Mouse (Mus musculus) liver, adult 2 months (tissue): ENCODE data around the gene Dst. TPM values are rescaled to one million over a fixed set of nuclear protein-coding genes. Genes with fewer than 3 reads are reported as not detected.

ENCODE experiments used
- DNase-seq: peaks from one replicate; pipeline ENCODE4 v3.0.0-alpha.2; 2011; ENCODE audit warnings: low read depth, low spot score; ENCODE audit errors: extremely low read depth
- H3K27ac ChIP-seq: fragments of 200-500 bp; replicated peaks from 2 replicates; pipeline ENCODE4 v1.5.1; 2012; ENCODE audit warnings: low read depth, mild to moderate bottlenecking, control low read depth, inconsistent platforms, low read length; ENCODE audit not compliant: insufficient read depth
- H3K27me3 ChIP-seq: fragments of 200-500 bp; 2 replicates; pipeline ENCODE4 v1.6.1; 2012; ENCODE audit warnings: mild to moderate bottlenecking, moderate library complexity, low read length, inconsistent platforms; ENCODE audit not compliant: control insufficient read depth, insufficient read depth
- H3K36me3 ChIP-seq: fragments of 200-500 bp; 2 replicates; pipeline ENCODE4 v1.6.1; 2012; ENCODE audit warnings: low read length, inconsistent platforms; ENCODE audit not compliant: control insufficient read depth, insufficient read depth
- H3K4me1 ChIP-seq: fragments of 200-500 bp; 2 replicates; pipeline ENCODE4 v1.6.1; 2011; ENCODE audit warnings: low read length; ENCODE audit not compliant: control insufficient read depth, insufficient read depth
- H3K4me3 ChIP-seq: fragments of 200-500 bp; 2 replicates; pipeline ENCODE4 v1.5.1; 2011; ENCODE audit warnings: low read depth, mild to moderate bottlenecking, control low read depth, low read length, moderate library complexity; ENCODE audit not compliant: insufficient read depth
- H3K79me2 ChIP-seq: fragments of 200-500 bp; 2 replicates; pipeline ENCODE4 v1.6.1; 2012; ENCODE audit warnings: inconsistent platforms, mild to moderate bottlenecking, low read length, moderate library complexity; ENCODE audit not compliant: control insufficient read depth, insufficient read depth
- H3K9ac ChIP-seq: fragments of 200-500 bp; 2 replicates; pipeline ENCODE4 v1.6.1; 2012; ENCODE audit warnings: low read depth, mild to moderate bottlenecking, control low read depth, inconsistent platforms, low read length
- CTCF ChIP-seq: fragments of 200-500 bp; IDR thresholded peaks from 2 replicates; pipeline ENCODE4 v1.5.1; 2011; ENCODE audit warnings: low read depth, low read length, control low read depth
- POLR2A ChIP-seq: fragments of 200-500 bp; IDR thresholded peaks from 2 replicates; pipeline ENCODE4 v1.6.1; 2011; ENCODE audit warnings: low read length, control low read depth; ENCODE audit not compliant: insufficient read depth; ENCODE audit errors: extremely low read depth
- WGBS: fragments of 180-500 bp; shearing (Covaris S2); methylation state at CpG from one replicate; pipeline ENCODE4 v1.1.7; 2018; 5-methylcytosine and 5-hydroxymethylcytosine counted together
- polyA plus RNA-seq: library from polyadenylated mRNA; depleted of rRNA; stranded (reverse); fragments of >200 nt; gene quantifications from 2 replicates; pipeline ENCODE4 v1.2.3, GENCODE M21; 2012
- total RNA-seq: library from RNA; depleted of rRNA; stranded (reverse); fragments of >200 nt; gene quantifications from 2 replicates; pipeline ENCODE4 v1.2.3, GENCODE M21; 2014

The Dst gene
- total and polyA plus RNA-seq, 2 experiments, result 10.5 to 53.6 TPM

DNA sequence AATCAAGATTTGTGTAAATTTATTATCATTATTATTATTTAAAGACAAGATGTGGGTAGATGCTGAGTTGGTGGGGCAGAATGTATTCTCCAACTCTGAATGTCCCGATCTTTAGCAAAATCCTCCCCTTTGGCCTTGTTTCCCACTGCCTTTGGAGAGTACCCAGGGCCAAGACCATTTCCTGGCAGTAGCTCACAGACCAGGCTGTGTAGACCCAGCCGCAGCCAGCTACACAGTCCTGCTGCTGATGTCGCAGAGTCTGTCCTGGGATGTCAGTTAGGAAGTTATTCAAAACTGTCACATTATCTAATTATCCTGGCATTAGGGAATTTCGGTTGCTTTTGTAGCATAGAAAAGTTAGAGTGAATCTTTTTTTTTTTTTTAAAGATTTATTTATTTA lies 94.3 kb downstream of the Dst start:
- H3K4me1 ChIP-seq, result no peaks in the 10 kb centered on the region
- no peak for DNase-seq
- H3K36me3 ChIP-seq, result no peaks in the 10 kb centered on the region
- H3K79me2 ChIP-seq, result no peaks in the 10 kb centered on the region
- H3K27ac ChIP-seq, result no peak overlapping the region
- no peaks in the 10 kb centered on the region for H3K27me3 ChIP-seq
- no peak overlapping the region for H3K4me3 ChIP-seq
- H3K9ac ChIP-seq, result no peak overlapping the region
- TF ChIP-seq POLR2A, result no peak
- TF ChIP-seq CTCF, result no peak
- 78% methylated on average over 4 of the region's 4 CpGs for WGBS

DNA sequence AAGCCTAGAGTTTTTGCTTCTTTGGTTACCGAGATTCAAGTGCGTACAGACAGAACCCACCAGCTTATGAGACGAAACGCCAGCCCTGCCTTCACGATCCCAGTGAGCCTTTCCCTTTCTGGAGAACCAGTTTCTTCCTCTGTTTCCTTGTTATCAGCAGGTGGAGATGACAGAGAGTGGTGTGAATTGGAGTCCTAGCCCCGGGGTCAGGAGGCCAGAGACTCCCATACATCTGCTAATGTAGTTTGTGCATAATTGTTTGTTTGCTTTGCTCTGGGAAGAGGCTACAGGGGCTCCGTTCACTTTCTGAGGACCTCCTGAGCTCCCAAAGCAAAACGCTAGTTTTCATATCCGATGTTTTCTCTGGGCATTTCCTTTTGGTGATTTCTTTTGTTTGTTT lies 94.9 kb downstream of the Dst start:
- Histone ChIP-seq H3K4me1 (no peaks in the 10 kb centered on the region), H3K79me2 (no peaks in the 10 kb centered on the region), H3K36me3 (no peaks in the 10 kb centered on the region), H3K4me3 (no peak overlapping the region), H3K27ac (no peak overlapping the region), H3K9ac (no peak overlapping the region), H3K27me3 (no peaks in the 10 kb centered on the region)
- 68% methylated on average over 9 of the region's 9 CpGs for WGBS
- TF ChIP-seq CTCF (no peak), POLR2A (no peak)
- no peak for DNase-seq

DNA sequence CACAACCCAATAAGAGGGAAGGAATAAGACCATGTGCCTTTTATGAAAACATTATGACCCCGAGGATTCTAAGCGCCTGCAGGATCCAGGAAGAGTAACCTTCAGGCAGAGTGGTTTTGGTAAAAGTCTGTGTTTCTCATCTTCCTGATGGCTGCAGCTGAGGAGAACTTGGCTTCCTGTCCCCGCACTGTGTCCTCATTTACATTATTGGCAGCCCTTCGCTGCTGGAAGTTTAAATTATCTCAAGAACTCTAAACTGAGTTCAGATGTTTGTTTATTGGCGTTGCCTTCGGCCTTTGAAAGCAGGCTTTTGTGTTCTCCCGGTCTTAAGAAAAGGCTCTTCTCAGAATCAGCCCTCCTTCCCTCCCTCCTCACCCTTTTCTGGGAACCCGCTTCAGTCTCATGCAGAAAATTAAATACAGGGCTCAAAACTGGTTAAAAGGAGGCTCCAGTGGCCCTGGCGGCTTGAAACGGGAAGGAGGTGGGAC lies 97.3 kb downstream of the Dst start:
- no peak overlapping the region for H3K4me3 ChIP-seq
- H3K27ac ChIP-seq, result 0 out of 2 replicates have a peak overlapping the region, but pooled peaks have one; percentile 7

GRCm38 (mm10) chr1:34005726-34006638 lies 98.0 kb downstream of the Dst start:
- Histone ChIP-seq H3K36me3 (no peaks in the 10 kb centered on the region), H3K4me3 (peak overlapping the region; percentile 19), H3K4me1 (no peaks in the 10 kb centered on the region), H3K9ac (peak overlapping the region; percentile 16; the same call in 1 of the 2 replicates), H3K79me2 (no peaks in the 10 kb centered on the region), H3K27me3 (no peaks in the 10 kb centered on the region), H3K27ac (no peak overlapping the region)
- WGBS, result 1% methylated on average over 29 of the region's 29 CpGs
- peak; percentile 34 for DNase-seq
- TF ChIP-seq CTCF, result peak; percentile 36; the same call in 1 of the 2 replicates
- TF ChIP-seq POLR2A, result no peak

More for the DNA sequence above, 97.3 kb downstream of the Dst start:
- no peaks in the 10 kb centered on the region for H3K27me3 ChIP-seq
- H3K79me2 ChIP-seq, result no peaks in the 10 kb centered on the region
- H3K9ac ChIP-seq, result no peak overlapping the region
- TF ChIP-seq CTCF (no peak), POLR2A (no peak)
- no peaks in the 10 kb centered on the region for H3K4me1 ChIP-seq
- WGBS, result 19% methylated on average over 10 of the region's 10 CpGs
- no peak for DNase-seq
- H3K36me3 ChIP-seq, result no peaks in the 10 kb centered on the region

DNA sequence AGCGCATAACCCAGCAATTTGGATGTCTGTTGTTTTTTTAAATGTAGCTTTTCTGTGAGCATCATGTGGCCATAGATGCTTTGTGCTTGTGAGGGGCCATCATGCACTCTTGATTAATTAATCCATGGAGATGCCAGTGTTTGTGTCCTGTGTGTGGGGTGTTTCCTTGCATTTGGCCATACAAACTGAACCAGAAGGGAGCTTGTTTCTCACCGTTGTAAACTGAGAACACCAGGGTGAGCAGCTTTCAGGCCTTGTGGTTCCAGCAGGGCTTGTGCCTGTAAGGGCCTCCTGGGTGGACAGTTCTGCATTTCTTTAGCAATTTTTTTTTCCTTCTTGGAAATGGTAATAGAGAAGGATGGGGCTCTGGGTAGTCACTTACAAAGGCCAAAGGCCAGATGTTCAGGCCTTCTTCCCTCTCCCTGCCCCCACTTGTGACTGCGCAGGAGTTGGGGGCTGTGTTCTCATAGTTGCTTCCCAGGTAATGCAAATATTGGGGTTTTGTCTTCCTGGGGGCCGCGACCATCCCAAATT lies 98.9 kb downstream of the Dst start:
- Histone ChIP-seq H3K27ac (no peak overlapping the region), H3K27me3 (no peaks in the 10 kb centered on the region), H3K36me3 (no peaks in the 10 kb centered on the region), H3K79me2 (no peaks in the 10 kb centered on the region), H3K4me1 (0 out of 2 replicates have a peak, but pooled peaks cover 2% of the 10 kb centered on the region), H3K9ac (no peak overlapping the region), H3K4me3 (no peak overlapping the region)
- TF ChIP-seq POLR2A (no peak), CTCF (no peak)
- DNase-seq, result no peak
- WGBS, result 78% methylated on average over 5 of the region's 5 CpGs

GRCm38 (mm10) chr1:34007379-34007778 lies 99.4 kb downstream of the Dst start:
- Histone ChIP-seq H3K9ac (no peak overlapping the region), H3K27ac (no peak overlapping the region), H3K36me3 (no peaks in the 10 kb centered on the region), H3K79me2 (no peaks in the 10 kb centered on the region), H3K27me3 (no peaks in the 10 kb centered on the region), H3K4me1 (0 out of 2 replicates have a peak, but pooled peaks cover 2% of the 10 kb centered on the region), H3K4me3 (no peak overlapping the region)
- TF ChIP-seq POLR2A (no peak), CTCF (no peak)
- WGBS, result 88% methylated on average over 4 of the region's 4 CpGs
- no peak for DNase-seq
